Mouse (Mus musculus): ENCODE measurements around the gene N4bp2. TPM values are rescaled to one million over a fixed set of nuclear protein-coding genes. Genes with fewer than 3 reads are reported as not detected.
"Not testable (repeated sequence)": the region's sequence is repeated elsewhere in the genome, so short reads cannot be mapped to it uniquely, and the experiment has no call there.

The N4bp2 gene
- total and polyA plus RNA-seq, 2 experiments from 2014 or later: 12.0 to 33.0 TPM

- H3K4me2 ChIP-seq (ENCODE audit: low read depth, low read length, poor library complexity, severe bottlenecking): no peak overlapping the region
- H3K36me3 ChIP-seq (ENCODE audit: insufficient read depth, low read length): no peaks in the 10 kb centered on the region
- H3K27ac ChIP-seq (ENCODE audit: low read depth, low read length): no peak overlapping the region
- no peak overlapping the region for H3K4me3 ChIP-seq (ENCODE audit: low read depth, low read length)
- H3K27me3 ChIP-seq (ENCODE audit: insufficient read depth, low read length): no peaks in the 10 kb centered on the region
- WGBS: 87% methylated on average over 7 of the region's 7 CpGs
- H3K9ac ChIP-seq (replicated peaks; ENCODE audit: low read length, poor library complexity, severe bottlenecking): no peak overlapping the region
- no peaks in the 10 kb centered on the region for H3K9me3 ChIP-seq (ENCODE audit: low read length)
- H3K4me1 ChIP-seq (ENCODE audit: insufficient read depth, low read length): no peaks in the 10 kb centered on the region
- ATAC-seq (ENCODE audit: low FRiP score) (no peak), DNase-seq (ENCODE audit: low spot score) (no peak)
- TF ChIP-seq CTCF (IDR thresholded peaks at IDR 0.05): no peak
Measured at GRCm38 (mm10) chr5:65770065-65770464, 6.7 kb downstream of the N4bp2 start.

- Histone ChIP-seq H3K4me1 (ENCODE audit: insufficient read depth, low read length) (no peaks in the 10 kb centered on the region), H3K27me3 (ENCODE audit: insufficient read depth, low read length) (no peaks in the 10 kb centered on the region), H3K9ac (replicated peaks; ENCODE audit: low read length, poor library complexity, severe bottlenecking) (no peak overlapping the region), H3K27ac (ENCODE audit: low read depth, low read length) (no peak overlapping the region), H3K4me3 (ENCODE audit: low read depth, low read length) (no peak overlapping the region), H3K36me3 (ENCODE audit: insufficient read depth, low read length) (no peaks in the 10 kb centered on the region), H3K4me2 (ENCODE audit: low read depth, low read length, poor library complexity, severe bottlenecking) (no peak overlapping the region), H3K9me3 (ENCODE audit: low read length) (no peaks in the 10 kb centered on the region)
- TF ChIP-seq CTCF (IDR thresholded peaks at IDR 0.05): no peak
- DNase-seq (ENCODE audit: low spot score) (no peak), ATAC-seq (ENCODE audit: low FRiP score) (no peak)
- 73% methylated on average over 4 of the region's 4 CpGs for WGBS
Measured at GRCm38 (mm10) chr5:65770493-65770892, 7.2 kb downstream of the N4bp2 start.

GRCm38 (mm10) chr5:65773957-65774356 lies 10.6 kb downstream of the N4bp2 start:
- H3K36me3 ChIP-seq (ENCODE audit: insufficient read depth, low read length); H3K4me1 ChIP-seq (ENCODE audit: insufficient read depth, low read length); H3K4me3 ChIP-seq (ENCODE audit: low read depth, low read length); H3K9me3 ChIP-seq (ENCODE audit: low read length); H3K9ac ChIP-seq (replicated peaks; ENCODE audit: low read length, poor library complexity, severe bottlenecking); H3K27me3 ChIP-seq (ENCODE audit: insufficient read depth, low read length); ATAC-seq (ENCODE audit: low FRiP score); H3K4me2 ChIP-seq (ENCODE audit: low read depth, low read length, poor library complexity, severe bottlenecking); H3K27ac ChIP-seq (ENCODE audit: low read depth, low read length); DNase-seq (ENCODE audit: low spot score): not testable (repeated sequence)
- 98% methylated on average over 3 of the region's 3 CpGs for WGBS

GRCm38 (mm10) chr5:65776166-65776565 lies 12.8 kb downstream of the N4bp2 start:
- no peaks in the 10 kb centered on the region for H3K4me1 ChIP-seq (ENCODE audit: insufficient read depth, low read length)
- no peak for ATAC-seq (ENCODE audit: low FRiP score)
- DNase-seq (ENCODE audit: low spot score): no peak
- H3K36me3 ChIP-seq (ENCODE audit: insufficient read depth, low read length): peaks cover 9% of the 10 kb centered on the region; the same call in 1 of the 2 replicates
- H3K4me3 ChIP-seq (ENCODE audit: low read depth, low read length): no peak overlapping the region
- no peak for TF ChIP-seq CTCF (IDR thresholded peaks at IDR 0.05)
- no peaks in the 10 kb centered on the region for H3K9me3 ChIP-seq (ENCODE audit: low read length)
- H3K27ac ChIP-seq (ENCODE audit: low read depth, low read length): no peak overlapping the region
- no peak overlapping the region for H3K4me2 ChIP-seq (ENCODE audit: low read depth, low read length, poor library complexity, severe bottlenecking)
- 90% methylated on average over 4 of the region's 4 CpGs for WGBS
- no peaks in the 10 kb centered on the region for H3K27me3 ChIP-seq (ENCODE audit: insufficient read depth, low read length)
- no peak overlapping the region for H3K9ac ChIP-seq (replicated peaks; ENCODE audit: low read length, poor library complexity, severe bottlenecking)

- TF ChIP-seq CTCF (IDR thresholded peaks at IDR 0.05): no peak
- Histone ChIP-seq H3K4me2 (ENCODE audit: low read depth, low read length, poor library complexity, severe bottlenecking) (no peak overlapping the region), H3K36me3 (ENCODE audit: insufficient read depth, low read length) (peaks cover 9% of the 10 kb centered on the region; the same call in 1 of the 2 replicates), H3K27me3 (ENCODE audit: insufficient read depth, low read length) (no peaks in the 10 kb centered on the region), H3K9ac (replicated peaks; ENCODE audit: low read length, poor library complexity, severe bottlenecking) (no peak overlapping the region), H3K27ac (ENCODE audit: low read depth, low read length) (no peak overlapping the region), H3K9me3 (ENCODE audit: low read length) (no peaks in the 10 kb centered on the region), H3K4me1 (ENCODE audit: insufficient read depth, low read length) (no peaks in the 10 kb centered on the region), H3K4me3 (ENCODE audit: low read depth, low read length) (no peak overlapping the region)
- ATAC-seq (ENCODE audit: low FRiP score) (no peak), DNase-seq (ENCODE audit: low spot score) (no peak)
- WGBS: 97% methylated on average over 3 of the region's 3 CpGs
Measured at GRCm38 (mm10) chr5:65776907-65777306, 13.6 kb downstream of the N4bp2 start.

- H3K9me3 ChIP-seq (ENCODE audit: low read length); H3K4me2 ChIP-seq (ENCODE audit: low read depth, low read length, poor library complexity, severe bottlenecking): not testable (repeated sequence)
Measured at GRCm38 (mm10) chr5:65778986-65779385, 15.7 kb downstream of the N4bp2 start.

More at GRCm38 (mm10) chr5:65778986-65779385, 15.7 kb downstream of the N4bp2 start:
- WGBS: 89% methylated on average over 4 of the region's 4 CpGs
- not testable (repeated sequence) for H3K4me3 ChIP-seq (ENCODE audit: low read depth, low read length); H3K27ac ChIP-seq (ENCODE audit: low read depth, low read length); ATAC-seq (ENCODE audit: low FRiP score); DNase-seq (ENCODE audit: low spot score); H3K9ac ChIP-seq (replicated peaks; ENCODE audit: low read length, poor library complexity, severe bottlenecking); H3K27me3 ChIP-seq (ENCODE audit: insufficient read depth, low read length); H3K4me1 ChIP-seq (ENCODE audit: insufficient read depth, low read length); H3K36me3 ChIP-seq (ENCODE audit: insufficient read depth, low read length)
